Mouse (Mus musculus): ENCODE results near the gene Mipol1.

The Mipol1 gene

DNA sequence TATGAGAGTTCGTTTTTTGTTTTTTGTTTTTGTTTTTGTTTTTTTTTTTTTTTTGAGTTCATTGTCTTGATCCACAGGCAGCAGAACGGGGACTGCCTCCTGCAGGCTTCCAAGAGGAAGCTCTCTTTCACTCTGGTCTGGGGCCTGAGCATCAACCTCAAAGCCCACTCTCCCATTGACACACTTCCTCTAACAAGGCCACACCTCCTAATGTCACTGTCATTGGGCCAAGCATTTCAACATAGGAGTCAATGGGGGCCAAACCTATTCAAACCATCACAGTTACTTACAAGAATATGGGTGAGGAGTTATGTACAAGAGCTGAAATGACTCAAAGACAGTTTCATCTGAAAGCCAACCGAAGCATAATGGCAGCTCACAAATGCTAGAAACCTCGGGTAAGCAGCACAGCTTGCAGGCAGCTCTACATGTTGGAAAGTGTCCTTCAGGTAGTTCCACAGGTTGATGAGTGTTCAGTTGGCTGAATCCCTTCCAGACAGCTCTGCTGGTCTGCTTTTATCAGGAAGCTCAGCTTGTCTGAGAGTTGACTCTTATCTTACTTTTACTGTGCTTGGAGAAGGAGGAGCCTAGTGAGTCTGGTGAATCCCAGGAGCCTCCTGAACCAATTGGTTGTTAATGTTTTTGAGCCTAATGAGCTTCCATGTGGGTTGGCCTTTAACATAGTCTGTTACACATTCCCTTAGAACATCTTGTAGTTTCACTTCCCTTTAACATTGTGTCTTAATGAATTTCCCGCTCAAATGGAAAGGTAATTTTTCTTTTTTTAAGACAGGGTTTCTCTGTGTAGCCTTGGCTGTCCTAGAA, 13.7 kb downstream of the Mipol1 start:
- DNase-seq (ENCODE audit: extremely low read depth, low read depth), result no peak

- DNase-seq (ENCODE audit: extremely low read depth, low read depth), result no peak
Observed at GRCm38 (mm10) chr12:57258572-57258971, 28.3 kb downstream of the Mipol1 start.

GRCm38 (mm10) chr12:57275456-57275855, 45.2 kb downstream of the Mipol1 start:
- DNase-seq (ENCODE audit: extremely low read depth, low read depth), result no peak

DNA sequence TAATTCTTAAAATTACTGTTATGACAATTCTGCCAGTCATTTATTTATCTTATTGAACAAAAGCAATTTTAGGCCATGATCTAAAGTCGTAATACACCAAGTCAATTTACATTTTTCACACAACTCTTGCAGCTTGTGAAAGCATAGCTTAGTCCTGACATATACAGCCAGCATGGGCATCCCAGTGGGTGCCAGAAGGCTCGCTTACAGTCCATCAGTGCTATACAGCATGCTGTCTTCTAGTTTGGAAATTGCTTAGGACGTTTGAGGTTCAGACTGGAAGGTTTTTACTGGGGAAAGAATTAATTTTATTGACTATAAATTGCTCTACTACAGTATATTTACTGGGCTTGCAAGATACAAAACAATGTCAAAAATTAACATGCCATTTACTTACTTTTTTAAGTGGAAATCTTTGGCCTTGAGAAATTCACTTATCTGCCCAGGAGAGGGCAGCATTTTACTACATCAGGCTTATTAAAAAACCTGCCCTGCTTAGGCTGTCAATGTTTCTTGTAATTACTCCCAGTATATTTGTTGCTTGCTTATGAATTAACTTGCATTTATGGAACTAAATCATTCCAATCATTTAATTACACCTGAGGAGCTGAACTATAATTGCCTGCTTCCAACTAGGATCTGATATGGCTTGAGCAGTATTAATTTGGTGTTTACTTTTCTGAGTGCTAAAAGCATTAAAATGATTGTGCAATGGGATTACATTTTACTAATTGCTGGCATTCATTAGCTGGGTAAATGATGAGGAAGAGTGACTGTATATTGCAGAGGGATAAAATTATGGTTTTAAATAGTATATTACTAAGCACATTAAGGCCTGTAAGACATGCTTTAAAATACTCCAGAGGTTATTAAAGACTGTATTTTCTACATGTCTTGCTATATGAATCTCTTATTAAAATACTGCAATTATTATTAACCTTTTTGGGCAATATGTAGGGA, 51.2 kb downstream of the Mipol1 start:
- peak; percentile 47 for DNase-seq (ENCODE audit: extremely low read depth, low read depth)

DNA sequence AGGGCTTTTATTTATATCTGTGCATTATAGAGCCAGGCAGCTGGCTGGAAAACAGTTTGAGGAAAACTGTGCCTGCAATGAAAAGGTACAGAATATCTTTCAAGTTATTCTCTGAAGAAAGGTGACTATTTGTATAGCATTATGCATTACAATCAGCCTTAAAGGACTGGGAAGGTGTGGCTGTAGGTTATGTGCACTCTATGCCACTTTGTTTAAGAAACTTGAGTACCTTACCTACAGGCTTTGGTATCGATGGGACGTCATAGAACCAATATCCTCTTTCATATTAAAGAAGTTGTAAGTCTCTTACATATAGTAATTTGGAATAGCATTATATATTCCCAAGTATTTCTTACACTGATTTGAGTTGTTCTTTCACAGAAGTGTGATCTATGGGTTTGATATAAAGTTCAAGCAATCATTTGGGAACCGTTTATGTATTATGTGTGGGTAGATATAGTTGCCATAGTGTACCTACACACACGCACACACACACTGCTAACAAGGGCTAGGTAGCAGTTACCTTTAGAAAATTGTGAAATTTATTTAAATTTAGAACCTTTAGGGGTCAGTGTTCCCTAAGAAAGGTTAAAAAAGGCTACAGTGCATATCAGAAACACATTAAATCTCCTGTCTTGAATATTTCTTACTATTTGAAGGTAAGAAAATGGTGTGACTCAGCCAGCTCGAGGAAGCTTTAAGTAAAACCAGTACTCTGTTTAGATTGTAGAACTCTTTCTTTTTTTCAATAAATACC, 55.3 kb downstream of the Mipol1 start:
- no peak for DNase-seq (ENCODE audit: extremely low read depth, low read depth)

DNA sequence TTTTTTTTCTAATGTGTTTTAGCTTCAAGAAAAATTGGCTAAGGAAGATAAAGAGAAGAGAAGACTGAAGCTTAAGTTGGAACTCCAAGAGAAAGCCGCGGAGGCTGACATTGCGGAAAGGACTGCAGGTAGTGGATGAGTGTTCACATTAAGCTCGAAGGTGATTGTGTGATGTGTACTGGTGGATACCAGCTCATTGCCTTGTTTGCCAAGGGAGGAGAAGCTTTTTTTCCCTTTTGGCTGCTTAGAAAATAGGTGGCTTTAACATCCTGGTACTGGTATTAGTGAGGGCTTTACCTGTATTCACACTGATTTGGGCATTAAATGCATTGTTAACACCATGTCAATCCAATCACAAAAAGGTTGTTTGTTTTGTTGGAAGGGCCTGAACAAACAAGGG, 77.1 kb downstream of the Mipol1 start:
- no peak for DNase-seq (ENCODE audit: extremely low read depth, low read depth)

- DNase-seq (ENCODE audit: extremely low read depth, low read depth), result no peak
Observed at GRCm38 (mm10) chr12:57307748-57308147, 77.5 kb downstream of the Mipol1 start.

DNA sequence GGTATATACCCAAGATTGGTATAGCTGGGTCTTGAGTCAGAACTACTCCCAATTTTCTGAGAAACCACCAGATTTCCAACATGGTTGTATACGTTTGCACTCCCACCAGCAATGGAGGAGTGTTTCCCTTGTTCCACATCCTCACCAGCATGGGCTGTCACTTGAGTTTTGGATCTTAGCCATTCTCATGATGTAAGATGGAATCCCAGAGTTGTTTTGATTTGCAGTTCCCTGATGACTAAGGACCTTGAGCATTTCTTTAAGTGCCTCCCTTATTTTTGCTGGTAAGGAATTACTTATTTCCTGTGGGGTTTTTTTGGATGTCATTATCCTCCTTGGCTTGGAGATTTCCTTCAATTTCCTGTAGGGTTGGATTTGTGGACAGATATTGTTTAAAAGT, 108.8 kb downstream of the Mipol1 start:
- DNase-seq (ENCODE audit: extremely low read depth, low read depth), result no peak

- DNase-seq (ENCODE audit: extremely low read depth, low read depth), result no peak
Observed at GRCm38 (mm10) chr12:57340111-57340510, 109.9 kb downstream of the Mipol1 start.

DNA sequence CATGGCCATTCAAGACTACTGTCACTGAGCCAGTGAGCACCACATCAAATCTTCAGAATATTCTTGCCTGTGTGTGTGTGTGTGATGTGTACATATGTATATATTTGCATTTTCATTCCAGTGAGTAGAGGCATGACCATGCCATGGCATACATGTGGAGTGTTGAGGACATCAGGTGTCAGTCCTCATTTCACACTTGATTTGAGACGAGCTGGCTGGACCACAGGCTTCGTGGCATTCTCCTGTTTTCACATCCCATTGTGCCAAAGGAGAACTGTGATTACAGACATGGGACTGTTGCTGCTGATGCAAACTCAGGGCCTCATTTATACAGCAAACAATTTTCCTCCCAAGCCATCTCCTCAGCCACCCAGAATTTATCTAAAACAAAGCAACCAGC, 132.5 kb downstream of the Mipol1 start:
- no peak for DNase-seq (ENCODE audit: extremely low read depth, low read depth)

DNA sequence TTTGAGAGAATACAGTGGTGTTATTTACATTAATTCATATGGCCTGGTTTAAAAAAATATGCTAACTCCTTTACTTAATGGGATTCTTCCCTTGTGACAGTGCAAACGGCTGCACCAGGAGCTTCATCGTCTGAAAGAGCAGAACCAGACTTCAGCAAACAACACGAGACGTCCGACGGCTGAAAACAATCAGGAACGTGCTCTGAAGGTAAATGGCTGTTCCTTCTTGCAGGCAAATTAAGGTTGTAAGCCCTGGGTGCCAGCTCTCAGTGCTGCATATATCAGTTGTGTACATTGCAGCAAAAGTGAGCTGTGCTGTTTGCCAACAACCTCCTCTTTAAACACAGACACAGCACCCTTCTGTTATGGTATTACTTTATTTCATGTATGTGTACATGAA, 133.8 kb downstream of the Mipol1 start:
- no peak for DNase-seq (ENCODE audit: extremely low read depth, low read depth)

DNA sequence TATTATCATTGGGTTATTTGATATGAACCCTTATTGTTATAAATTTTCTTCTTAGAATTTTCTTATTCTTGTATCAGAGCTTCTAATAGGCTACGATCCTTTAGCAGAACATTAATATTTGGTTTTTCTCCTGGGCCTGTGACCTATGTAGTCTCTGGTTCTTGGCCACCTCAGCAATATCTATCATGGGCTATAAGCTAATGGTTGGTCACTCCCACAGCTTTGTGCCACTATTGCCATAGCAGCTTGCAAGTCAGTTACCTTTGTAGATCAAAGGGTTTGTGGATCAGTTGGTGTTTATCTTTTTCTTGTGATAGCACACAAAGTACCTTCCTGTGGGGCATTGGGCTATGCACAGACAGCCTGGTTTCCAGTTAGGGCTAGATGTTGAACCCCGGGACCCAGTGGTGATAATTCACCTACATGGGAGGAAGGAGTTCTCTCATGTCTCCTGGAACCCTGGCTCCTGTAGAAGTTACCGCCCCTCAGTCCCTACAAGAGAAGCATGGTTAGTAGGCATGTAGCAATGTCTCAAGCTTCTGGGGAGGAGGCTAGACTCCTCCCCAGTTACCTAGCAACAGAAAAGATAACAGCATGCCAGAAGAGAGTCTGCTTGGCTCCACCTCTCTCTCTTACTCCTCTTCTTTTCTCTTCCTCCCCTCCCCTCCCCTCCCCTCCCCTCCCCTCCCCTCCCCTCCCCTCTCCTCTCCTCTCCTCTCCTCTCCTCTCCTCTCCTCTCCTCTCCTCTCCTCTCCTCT, 141.7 kb downstream of the Mipol1 start:
- no peak for DNase-seq (ENCODE audit: extremely low read depth, low read depth)

DNA sequence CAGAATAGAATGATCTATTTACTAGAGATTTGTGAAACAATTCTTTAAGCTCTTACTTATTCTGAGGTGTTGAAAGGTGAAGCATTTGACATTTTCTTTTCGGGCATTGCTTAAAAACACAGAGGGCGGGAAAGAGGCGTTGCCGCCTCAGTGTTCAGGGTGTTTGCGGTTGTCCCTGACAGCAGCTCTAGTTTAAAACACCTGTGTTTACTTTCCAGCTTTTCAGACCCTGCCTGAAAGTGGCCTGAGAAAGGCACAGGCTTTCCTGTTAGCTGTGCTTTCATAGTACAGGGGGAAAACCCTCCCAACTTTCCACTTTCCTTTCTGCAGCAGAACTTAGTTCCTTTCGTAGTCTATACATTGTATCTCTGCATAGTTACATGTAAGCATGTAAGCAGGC, 152.6 kb downstream of the Mipol1 start:
- DNase-seq (ENCODE audit: extremely low read depth, low read depth), result no peak

DNA sequence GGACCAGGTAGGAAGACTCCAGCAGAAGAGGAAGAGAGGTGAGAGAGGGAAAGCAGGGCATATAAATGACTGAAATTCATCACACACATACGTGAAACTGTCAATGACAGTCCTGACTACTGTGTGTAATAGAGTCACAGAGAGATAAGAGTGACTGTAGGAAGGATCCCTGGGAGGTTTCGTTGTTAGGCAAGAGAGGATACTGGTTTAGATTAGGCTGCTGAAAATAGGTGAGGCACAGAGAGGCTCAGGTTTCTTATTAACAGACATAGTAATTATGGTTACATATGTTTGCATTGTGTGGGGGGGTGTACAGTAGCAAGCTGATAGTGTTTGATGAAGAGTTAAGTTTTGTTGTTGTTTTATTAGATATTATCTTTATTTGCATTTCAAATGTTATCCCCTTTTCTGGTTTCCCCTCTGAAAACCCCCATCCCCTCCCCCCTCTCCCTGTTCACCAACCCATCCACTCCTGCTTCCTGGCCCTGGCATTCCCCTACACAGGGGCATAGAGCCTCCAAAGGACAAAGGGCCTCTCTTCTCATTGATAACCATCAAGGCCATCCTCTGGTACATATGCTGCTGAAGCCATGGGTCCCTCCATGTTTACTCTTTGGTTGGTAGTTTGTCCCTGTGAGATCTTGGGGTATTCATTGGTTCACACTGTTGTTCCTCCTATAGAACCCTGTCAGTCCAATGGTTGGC, 157.5 kb downstream of the Mipol1 start:
- DNase-seq (ENCODE audit: extremely low read depth, low read depth), result no peak

DNA sequence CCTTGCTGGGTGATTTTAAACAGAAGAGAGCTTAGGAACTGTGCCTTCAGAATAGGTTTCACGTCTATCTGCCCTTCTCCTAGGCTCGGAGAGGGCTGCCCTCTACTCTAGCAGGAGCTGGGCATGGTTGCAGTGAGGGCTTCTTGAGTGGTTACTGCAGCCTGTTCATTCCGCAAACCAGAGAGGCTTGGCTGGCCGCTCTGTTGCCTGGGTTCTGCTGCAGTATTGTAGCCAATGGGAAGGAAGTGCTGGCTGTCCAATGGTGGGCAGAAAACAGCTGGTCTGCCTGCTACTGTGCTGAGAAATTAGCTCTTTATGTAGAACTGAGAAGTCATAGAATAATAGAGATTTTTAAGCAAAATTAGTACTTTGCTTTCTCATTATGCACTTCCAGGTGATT, 169.3 kb downstream of the Mipol1 start:
- DNase-seq (ENCODE audit: extremely low read depth, low read depth), result no peak

GRCm38 (mm10) chr12:57400186-57400585, 170.0 kb downstream of the Mipol1 start:
- DNase-seq (ENCODE audit: extremely low read depth, low read depth), result no peak

GRCm38 (mm10) chr12:57401126-57401525, 170.9 kb downstream of the Mipol1 start:
- no peak for DNase-seq (ENCODE audit: extremely low read depth, low read depth)

DNA sequence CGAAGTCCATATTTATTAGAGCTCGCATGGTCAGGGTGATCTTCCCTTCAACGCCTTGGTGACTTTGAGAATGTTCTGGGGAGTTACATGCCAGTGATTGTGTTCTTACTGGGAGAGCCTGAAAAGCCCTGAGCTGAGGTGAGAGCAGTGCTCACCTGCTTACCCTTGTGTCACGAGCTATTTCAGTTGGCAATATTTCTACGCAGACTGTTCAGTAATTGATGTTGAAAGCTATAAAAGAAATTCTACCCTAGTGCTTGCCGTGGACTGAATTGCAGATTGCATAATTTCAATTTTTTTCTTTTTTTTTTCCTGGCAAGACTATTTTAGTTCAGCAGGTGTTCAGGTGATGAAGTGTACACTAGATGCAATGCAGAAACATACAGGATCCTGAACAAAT, 172.1 kb downstream of the Mipol1 start:
- DNase-seq (ENCODE audit: extremely low read depth, low read depth), result no peak

- no peak for DNase-seq (ENCODE audit: extremely low read depth, low read depth)
Observed at GRCm38 (mm10) chr12:57409976-57410375, 179.7 kb downstream of the Mipol1 start.

DNA sequence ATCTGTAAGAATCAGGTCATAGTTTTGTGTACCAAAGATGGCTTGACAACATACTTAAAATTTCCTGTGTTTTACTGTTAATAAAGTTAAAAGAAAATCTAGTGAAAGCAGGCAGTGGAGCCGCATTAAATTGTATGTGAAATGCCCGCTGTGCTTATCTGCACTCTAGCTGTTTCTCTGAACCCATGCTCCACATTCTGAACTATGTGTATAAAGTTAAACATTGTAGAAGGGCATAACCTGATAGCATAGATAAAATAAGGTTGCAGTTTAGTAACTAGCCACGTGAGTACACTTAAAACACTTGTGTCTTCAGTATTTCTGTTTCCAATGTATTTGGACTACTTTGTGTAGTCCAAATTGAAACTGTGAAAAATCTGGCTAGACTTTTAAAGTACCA, 183.6 kb downstream of the Mipol1 start:
- no peak for DNase-seq (ENCODE audit: extremely low read depth, low read depth)
